Mouse (Mus musculus) liver, adult 2 months (tissue): Measurements from ENCODE around the gene Ralgapa2.

Source experiments
- CTCF ChIP-seq: fragments of 200-500 bp; IDR thresholded peaks from 2 replicates; pipeline ENCODE4 v1.5.1; 2011; ENCODE audit warnings: low read depth, low read length, control low read depth
- POLR2A ChIP-seq: fragments of 200-500 bp; IDR thresholded peaks from 2 replicates; pipeline ENCODE4 v1.6.1; 2011; ENCODE audit warnings: low read length, control low read depth; ENCODE audit not compliant: insufficient read depth; ENCODE audit errors: extremely low read depth

GRCm38 (mm10) chr2:146482859-146483258 lies 29.3 kb downstream of the Ralgapa2 start:
- no peak for TF ChIP-seq POLR2A
- no peak for TF ChIP-seq CTCF
